Mouse (Mus musculus): Measurements from ENCODE around the gene Edn2.

DNA sequence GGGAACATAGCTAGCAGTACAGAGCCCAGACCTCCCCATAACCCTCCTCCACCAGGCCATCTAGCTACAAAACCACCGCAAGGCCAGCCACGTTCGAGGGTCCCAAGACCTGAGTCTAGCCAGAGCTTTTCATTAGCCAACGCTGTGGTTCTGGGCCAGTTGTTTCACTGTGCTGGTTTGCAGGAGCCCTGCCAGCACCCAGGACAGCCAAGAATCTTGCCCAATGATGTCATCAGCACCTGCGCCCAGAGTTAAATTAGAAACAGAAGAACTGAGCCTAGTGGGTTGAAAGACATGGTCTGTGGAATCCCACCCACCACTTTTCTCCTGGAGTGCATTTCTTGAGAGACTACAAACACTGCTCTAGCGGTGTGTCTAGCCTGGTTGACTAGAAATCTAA lies 35.0 kb upstream of the Edn2 start:
- TF ChIP-seq CTCF (IDR thresholded peaks at IDR 0.05; ENCODE audit: low read depth, low read length) (no peak), POLR2A (IDR thresholded peaks at IDR 0.05; ENCODE audit: extremely low read depth, insufficient read depth, low read length) (no peak)

All from liver, adult 2 months (tissue).